Mouse (Mus musculus) spleen, embryonic (tissue): ENCODE measurements around the gene Hivep3.

Experiments
- CTCF ChIA-PET: fragments of 350-600 bp; sonication (Branson Sonifier 250); formaldehyde crosslinking; loops from one replicate; lab custom pipeline; 2022; lab: Charles Lee

Gene Hivep3

GRCm38 (mm10) chr4:120049857-120050256 lies 316.3 kb downstream of the Hivep3 start:
- CTCF ChIA-PET, result no interaction called here

GRCm38 (mm10) chr4:120052481-120052880 lies 318.9 kb downstream of the Hivep3 start:
- CTCF ChIA-PET, result interaction anchor here (0.5 to 1.8 kb wide), 3 partner anchors 20 to 1151 kb away, joined by 6 to 12 read pairs (median 10); no protein-coding TSS in a partner anchor

GRCm38 (mm10) chr4:120053026-120054005 lies 319.7 kb downstream of the Hivep3 start:
- CTCF ChIA-PET, result interaction anchor here (0.5 to 1.8 kb wide), 4 partner anchors 21 to 1152 kb away, joined by 3 to 12 read pairs (median 8); no protein-coding TSS in a partner anchor

GRCm38 (mm10) chr4:120054145-120054544 lies 320.6 kb downstream of the Hivep3 start:
- CTCF ChIA-PET, result interaction anchor here (0.6 to 1.1 kb wide), 2 partner anchors 62 to 218 kb away, joined by 3 read pairs; no protein-coding TSS in a partner anchor

- CTCF ChIA-PET, result no interaction called here
Measured at GRCm38 (mm10) chr4:120056451-120056850, 322.9 kb downstream of the Hivep3 start.

GRCm38 (mm10) chr4:120057529-120057928 lies 323.9 kb downstream of the Hivep3 start:
- CTCF ChIA-PET, result interaction anchor here (0.7 kb wide), 1 partner anchor 20 kb away, joined by 3 read pairs; no protein-coding TSS in a partner anchor

GRCm38 (mm10) chr4:120058157-120058556 lies 324.6 kb downstream of the Hivep3 start:
- CTCF ChIA-PET, result no interaction called here

- CTCF ChIA-PET, result no interaction called here
Measured at GRCm38 (mm10) chr4:120058794-120059193, 325.2 kb downstream of the Hivep3 start.

- CTCF ChIA-PET, result interaction anchor here (0.5 kb wide), 1 partner anchor 75 kb away, joined by 3 read pairs; no protein-coding TSS in a partner anchor
Measured at GRCm38 (mm10) chr4:120061727-120062126, 328.1 kb downstream of the Hivep3 start.

GRCm38 (mm10) chr4:120062198-120062597 lies 328.6 kb downstream of the Hivep3 start:
- CTCF ChIA-PET, result interaction anchor here (0.5 kb wide), 1 partner anchor 76 kb away, joined by 3 read pairs; no protein-coding TSS in a partner anchor

GRCm38 (mm10) chr4:120062754-120063153 lies 329.2 kb downstream of the Hivep3 start:
- CTCF ChIA-PET, result no interaction called here

GRCm38 (mm10) chr4:120063353-120064124 lies 330.0 kb downstream of the Hivep3 start:
- CTCF ChIA-PET, result no interaction called here

- CTCF ChIA-PET, result no interaction called here
Measured at GRCm38 (mm10) chr4:120064696-120065095, 331.1 kb downstream of the Hivep3 start, which contains the start of gene AL607142.1. AL607142.1 (plus strand) TSS chr4:120064996.

GRCm38 (mm10) chr4:120066841-120067591 lies 333.4 kb downstream of the Hivep3 start:
- CTCF ChIA-PET, result interaction anchor here (0.6 kb wide), 1 partner anchor 28 kb away, joined by 3 read pairs; no protein-coding TSS in a partner anchor

GRCm38 (mm10) chr4:120067592-120068235 lies 334.1 kb downstream of the Hivep3 start:
- CTCF ChIA-PET, result no interaction called here

- CTCF ChIA-PET, result no interaction called here
Measured at GRCm38 (mm10) chr4:120068883-120069581, 335.4 kb downstream of the Hivep3 start.

- CTCF ChIA-PET, result no interaction called here
Measured at GRCm38 (mm10) chr4:120069582-120069980, 336.0 kb downstream of the Hivep3 start.

GRCm38 (mm10) chr4:120071411-120071810 lies 337.8 kb downstream of the Hivep3 start:
- CTCF ChIA-PET, result no interaction called here

- CTCF ChIA-PET, result no interaction called here
Measured at GRCm38 (mm10) chr4:120071842-120072507, 338.4 kb downstream of the Hivep3 start.
